Mouse (Mus musculus) C2C12 (cell line): ENCODE data around the gene Pigb.

ENCODE experiments used
- CEBPB ChIP-seq: IDR thresholded peaks from one replicate; pipeline ENCODE4 v1.6.1; 2011; ENCODE audit warnings: low read depth, mild to moderate bottlenecking, control low read depth, moderate library complexity
- CTCF ChIP-seq: IDR thresholded peaks from one replicate; pipeline ENCODE4 v1.5.1; 2011; ENCODE audit not compliant: control insufficient read depth, insufficient read depth, insufficient read length
- MYOD1 ChIP-seq: IDR thresholded peaks from one replicate; pipeline ENCODE4 v1.6.1; 2011; ENCODE audit warnings: low read depth; ENCODE audit not compliant: control insufficient read depth, insufficient read length
- USF1 ChIP-seq: IDR thresholded peaks from one replicate; pipeline ENCODE4 v1.6.1; 2011; ENCODE audit warnings: low read depth, mild to moderate bottlenecking, control low read depth, moderate library complexity

DNA sequence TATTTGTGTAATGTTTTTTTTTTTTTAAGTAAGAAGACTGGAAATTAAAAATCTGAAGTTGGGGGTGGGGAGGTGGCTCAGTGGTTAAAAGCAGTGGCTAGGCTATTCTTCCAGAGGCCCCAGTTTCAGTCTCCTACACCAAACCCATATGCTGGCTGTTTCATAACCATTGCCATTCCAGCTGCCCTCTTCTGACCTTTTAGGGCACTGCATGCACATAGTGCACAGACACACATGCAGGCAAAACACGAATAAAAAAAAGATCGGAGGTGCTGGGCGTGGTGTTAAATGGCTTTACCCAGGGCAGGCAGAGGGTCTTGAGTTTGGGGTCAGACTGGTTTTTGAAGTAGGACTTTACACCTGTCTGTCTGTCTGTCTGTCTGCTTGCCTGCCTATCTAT is 34.0 kb downstream of the Pigb start:
- TF ChIP-seq CTCF (no peak), MYOD1 (no peak), USF1 (no peak), CEBPB (no peak)
